Mouse (Mus musculus) midbrain, embryonic 13.5 days (tissue): ENCODE data around the gene Mfrp. TPM values are rescaled to one million over a fixed set of nuclear protein-coding genes. Genes with fewer than 3 reads are reported as not detected.
A peak's percentile ranks its signal among the peaks of the same experiment; 100 is the strongest.

ENCODE experiments used
- ATAC-seq: fragments of 200-750 bp; cut with Nextera tagmentation; 2 replicates; pipeline ENCODE4 v1.8.0; 2017; ENCODE audit warnings: mild to moderate bottlenecking, moderate TSS enrichment, moderate library complexity
- H3K27ac ChIP-seq: fragments of 300-500 bp; sonication (generic); 2 replicates; pipeline ENCODE4 v1.5.1; 2015; ENCODE audit warnings: inconsistent platforms, mild to moderate bottlenecking, moderate library complexity
- H3K27me3 ChIP-seq: fragments of 300-500 bp; sonication (generic); 2 replicates; pipeline ENCODE4 v1.6.1; 2015; ENCODE audit warnings: mild to moderate bottlenecking, inconsistent platforms
- H3K36me3 ChIP-seq: fragments of 300-500 bp; sonication (generic); 2 replicates; pipeline ENCODE4 v1.6.1; 2015; ENCODE audit warnings: mild to moderate bottlenecking, inconsistent platforms
- H3K4me1 ChIP-seq: fragments of 300-500 bp; sonication (generic); replicated peaks from 2 replicates; pipeline ENCODE4 v1.6.1; 2015; ENCODE audit warnings: inconsistent platforms
- H3K4me2 ChIP-seq: fragments of 300-500 bp; sonication (generic); replicated peaks from 2 replicates; pipeline ENCODE4 v1.6.1; 2015; ENCODE audit warnings: moderate library complexity, mild to moderate bottlenecking, inconsistent platforms
- H3K4me3 ChIP-seq: fragments of 300-500 bp; sonication (generic); replicated peaks from 2 replicates; pipeline ENCODE4 v1.5.1; 2015; ENCODE audit warnings: mild to moderate bottlenecking, inconsistent platforms
- H3K9ac ChIP-seq: fragments of 300-500 bp; sonication (generic); replicated peaks from 2 replicates; pipeline ENCODE4 v1.6.1; 2015; ENCODE audit warnings: mild to moderate bottlenecking, inconsistent platforms
- H3K9me3 ChIP-seq: fragments of 300-500 bp; sonication (generic); 2 replicates; pipeline ENCODE4 v1.6.1; 2016; ENCODE audit warnings: mild to moderate bottlenecking, inconsistent platforms
- WGBS: fragments of 180-500 bp; shearing (Covaris S2); methylation state at CpG from one replicate; pipeline ENCODE4 v1.1.7; 2015; 5-methylcytosine and 5-hydroxymethylcytosine counted together
- polyA plus RNA-seq: library from polyadenylated mRNA; unstranded; fragments of >200 nt; fragmentation: Nextera tagmentation; extraction: Ambion mirVana; gene quantifications from 2 replicates; pipeline ENCODE4 v1.2.1, GENCODE M21; 2015

The Mfrp gene
- 0.16 TPM in 1 of 2 replicates, not detected in the other for polyA plus RNA-seq

DNA sequence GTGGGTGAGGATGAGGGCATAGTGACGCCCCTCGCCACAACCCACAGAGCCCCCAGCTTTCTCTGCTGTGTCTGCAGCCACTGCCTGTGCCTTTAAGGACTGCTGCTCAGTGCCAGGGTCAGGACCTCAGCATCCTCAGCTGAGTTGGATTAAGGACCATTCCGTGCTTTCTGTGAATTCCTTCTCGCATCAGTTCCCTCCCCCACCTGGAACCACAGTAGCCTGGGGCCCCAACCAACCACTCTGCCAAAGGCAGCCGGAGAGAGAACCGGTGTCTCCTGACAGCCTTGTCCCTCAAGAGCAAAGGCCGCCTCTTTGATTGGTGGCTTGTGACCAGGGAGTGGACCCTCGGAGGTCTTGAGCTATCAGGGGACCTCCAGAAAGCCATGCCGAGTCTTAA, at the start of gene Mfrp:
Gene Mfrp, plus strand, starts transcription at position 240 of the 400 bp plus-strand sequence.
- Histone ChIP-seq H3K9ac (no peak within 1 kb of the TSS), H3K4me3 (no peak within 1 kb of the TSS), H3K36me3 (peaks cover 5% of the 10 kb centered on the region; the same call in 1 of the 2 replicates), H3K4me1 (peaks cover 14% of the 10 kb centered on the region), H3K9me3 (no peaks in the 10 kb centered on the region), H3K27me3 (no peaks in the 10 kb centered on the region), H3K4me2 (no peak within 1 kb of the TSS), H3K27ac (no peak within 1 kb of the TSS)
- WGBS: 44% methylated on average over 9 of the region's 9 CpGs
- no peak for ATAC-seq

DNA sequence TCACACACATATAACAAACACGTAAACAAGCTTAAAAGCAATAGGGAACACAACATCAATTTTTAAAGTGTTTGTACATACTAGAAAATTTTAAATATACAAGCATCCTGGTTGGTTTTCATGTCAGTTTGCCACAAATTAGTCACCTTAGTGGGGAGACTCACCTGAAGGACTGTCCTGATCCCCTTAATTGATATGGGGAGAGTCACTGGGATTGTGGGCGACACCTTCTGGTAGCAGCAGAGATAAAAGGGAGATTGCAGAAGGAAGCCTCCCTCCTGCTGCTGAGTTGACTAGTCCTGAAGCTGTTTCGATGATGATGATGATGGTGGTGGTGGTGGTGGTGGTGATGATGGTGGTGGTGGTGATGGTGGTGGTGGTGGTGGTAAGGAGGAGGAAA, 48.7 kb upstream of the Mfrp start:
- H3K9ac ChIP-seq: no peak overlapping the region
- H3K36me3 ChIP-seq: no peaks in the 10 kb centered on the region
- WGBS: 68% methylated on average over 3 of the region's 3 CpGs
- no peaks in the 10 kb centered on the region for H3K27me3 ChIP-seq
- no peak overlapping the region for H3K4me3 ChIP-seq
- H3K4me1 ChIP-seq: no peaks in the 10 kb centered on the region
- H3K27ac ChIP-seq: no peak overlapping the region
- ATAC-seq: no peak
- no peaks in the 10 kb centered on the region for H3K9me3 ChIP-seq
- H3K4me2 ChIP-seq: no peak overlapping the region

DNA sequence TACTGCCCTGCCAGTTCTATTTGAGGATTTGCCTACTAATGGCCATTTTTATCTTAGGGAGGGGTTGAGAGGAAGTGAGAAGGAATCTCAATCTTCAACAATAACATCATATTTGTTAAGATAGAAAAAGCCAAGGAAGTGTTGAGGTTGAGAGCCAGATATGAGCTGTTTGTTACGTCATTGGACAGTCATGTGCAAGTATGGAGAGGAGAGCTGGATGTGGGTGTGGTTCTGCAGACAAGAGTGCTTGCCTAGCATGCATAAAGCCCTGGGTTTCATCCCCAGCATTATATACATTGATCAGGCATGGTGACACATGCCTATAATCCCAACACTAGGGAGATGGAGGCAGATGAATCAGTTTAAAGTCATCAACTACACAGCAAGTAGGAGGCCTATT, 47.6 kb upstream of the Mfrp start:
- Histone ChIP-seq H3K27ac (no peak overlapping the region), H3K4me1 (no peaks in the 10 kb centered on the region), H3K4me3 (no peak overlapping the region), H3K36me3 (no peaks in the 10 kb centered on the region), H3K27me3 (no peaks in the 10 kb centered on the region), H3K4me2 (no peak overlapping the region), H3K9me3 (no peaks in the 10 kb centered on the region), H3K9ac (no peak overlapping the region)
- ATAC-seq: no peak
- WGBS: 79% methylated on average over 1 of the region's 1 CpGs

DNA sequence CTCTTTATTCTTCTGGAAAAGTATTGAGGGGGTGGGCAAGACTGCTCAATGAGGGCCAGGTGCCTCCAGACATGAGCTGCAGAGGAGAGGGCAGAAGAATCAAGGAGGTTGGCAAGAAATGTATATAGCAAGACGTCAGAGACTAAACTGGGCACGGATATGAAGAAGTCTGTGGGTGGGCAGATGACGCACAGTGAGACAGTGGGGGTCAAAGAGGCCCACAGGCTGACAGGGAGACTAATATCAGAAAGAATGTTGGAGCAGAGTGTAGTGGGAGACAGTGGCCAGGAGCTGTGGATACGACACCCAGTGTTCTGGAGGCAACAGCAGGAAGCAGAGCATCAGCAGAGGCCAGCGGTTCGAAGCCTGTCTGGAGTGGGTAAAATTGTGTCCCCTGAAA, 42.9 kb upstream of the Mfrp start:
- Histone ChIP-seq H3K4me1 (no peaks in the 10 kb centered on the region), H3K4me2 (no peak overlapping the region), H3K36me3 (no peaks in the 10 kb centered on the region), H3K9ac (no peak overlapping the region), H3K27me3 (no peaks in the 10 kb centered on the region), H3K4me3 (no peak overlapping the region), H3K9me3 (no peaks in the 10 kb centered on the region), H3K27ac (no peak overlapping the region)
- 92% methylated on average over 6 of the region's 6 CpGs for WGBS
- no peak for ATAC-seq

DNA sequence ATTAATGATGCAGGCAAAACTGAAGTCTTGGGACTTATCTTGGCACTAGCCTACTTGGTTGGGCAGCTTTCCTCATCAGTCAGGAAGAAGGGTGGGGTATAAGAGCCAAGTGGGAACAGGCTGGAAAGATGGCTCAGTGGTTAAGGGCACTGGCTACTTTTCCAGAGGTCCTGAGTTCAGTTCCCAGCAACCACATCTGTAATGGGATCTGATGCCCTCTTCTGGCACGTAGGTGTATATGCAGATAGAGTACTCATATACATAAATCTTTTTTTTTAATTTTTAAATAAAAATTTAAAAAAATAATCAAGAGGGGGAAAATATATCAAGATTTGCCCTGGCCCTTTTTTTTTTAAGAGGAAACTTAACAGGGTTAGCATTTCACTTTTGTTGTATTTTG, 36.4 kb upstream of the Mfrp start:
- Histone ChIP-seq H3K4me2 (no peak overlapping the region), H3K4me1 (peaks cover 8% of the 10 kb centered on the region; the same call in 1 of the 2 replicates), H3K27me3 (peaks cover 5% of the 10 kb centered on the region), H3K36me3 (no peaks in the 10 kb centered on the region), H3K4me3 (no peak overlapping the region), H3K27ac (no peak overlapping the region), H3K9ac (no peak overlapping the region), H3K9me3 (no peaks in the 10 kb centered on the region)
- ATAC-seq: no peak
- 39% methylated on average over 1 of the region's 1 CpGs for WGBS

DNA sequence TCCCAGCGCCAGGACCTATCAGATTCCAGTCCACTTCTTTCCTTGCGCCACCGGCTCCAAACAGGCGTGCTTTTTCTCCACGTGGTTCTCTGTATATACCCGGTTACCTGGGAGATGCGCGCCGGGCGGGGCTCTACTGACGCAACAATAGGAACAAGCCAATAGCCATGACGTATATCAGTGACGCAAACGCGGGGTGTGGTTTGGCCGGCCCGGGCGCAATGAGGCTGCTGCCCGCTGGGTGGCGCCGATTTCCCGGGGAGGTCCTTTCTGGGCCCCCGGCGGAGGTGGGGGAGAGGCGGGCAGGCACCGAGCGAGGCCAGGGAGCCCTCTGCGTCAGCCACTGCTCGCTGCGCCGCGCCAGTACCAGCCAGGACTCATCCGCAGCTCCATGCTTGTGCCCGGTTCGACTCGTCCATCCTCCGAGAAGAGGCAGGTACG, 34.7 kb upstream of the Mfrp start, which contains the start of gene Usp2:
Gene Usp2, plus strand, starts transcription at position 237 of the 441 bp plus-strand sequence.
- H3K4me1 ChIP-seq: peaks cover 19% of the 10 kb centered on the region
- H3K4me3 ChIP-seq: peak within 1 kb of the TSS; percentile 45
- H3K36me3 ChIP-seq: no peaks in the 10 kb centered on the region
- no peak within 1 kb of the TSS for H3K27ac ChIP-seq
- under 1% methylated on average over 38 of the region's 38 CpGs for whole genome bisulfite sequencing
- H3K27me3 ChIP-seq: peaks cover 12% of the 10 kb centered on the region
- H3K9ac ChIP-seq: peak within 1 kb of the TSS; percentile 61; the same call in 1 of the 2 replicates
- no peaks in the 10 kb centered on the region for H3K9me3 ChIP-seq
- peak within 1 kb of the TSS; percentile 72 for H3K4me2 ChIP-seq
- ATAC-seq: peak; percentile 97

DNA sequence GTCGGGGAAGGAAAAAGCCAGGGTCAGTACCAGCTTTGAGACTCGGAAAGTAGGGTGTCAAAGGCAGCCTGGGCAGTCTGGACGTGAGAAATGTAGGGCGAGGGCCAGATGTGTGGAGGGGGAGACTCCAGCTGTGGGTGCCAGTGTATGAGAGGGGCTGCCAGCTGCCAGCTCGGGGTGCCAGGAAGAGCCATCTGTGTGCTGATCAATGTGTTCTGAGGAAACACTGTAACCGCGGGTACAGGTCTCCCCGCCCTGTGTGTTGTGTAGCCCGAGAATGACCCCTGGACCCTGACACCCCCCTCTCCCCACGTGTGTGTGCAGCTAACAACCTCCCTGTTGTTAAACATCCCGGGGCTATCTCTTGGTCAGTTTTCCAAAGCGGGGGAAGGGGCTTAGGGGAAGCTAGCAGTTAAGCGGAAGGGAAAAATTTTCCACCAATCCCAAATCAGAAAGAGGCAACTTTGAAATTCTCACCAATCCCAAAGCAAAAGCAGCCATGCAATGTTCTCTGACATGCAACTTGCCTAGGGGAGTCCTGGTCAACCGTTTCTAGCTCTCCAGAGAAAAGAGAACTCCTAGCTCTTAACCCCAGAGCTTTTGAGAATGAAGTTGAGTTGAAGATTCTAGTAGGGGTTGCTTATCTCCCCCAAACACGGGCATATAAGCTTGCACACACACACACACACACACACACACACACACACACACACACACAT, 34.1 kb upstream of the Mfrp start:
- H3K4me1 ChIP-seq: peaks cover 25% of the 10 kb centered on the region
- 9% methylated on average over 15 of the region's 15 CpGs for WGBS
- H3K9ac ChIP-seq: peak overlapping the region; percentile 61; the same call in 1 of the 2 replicates
- H3K27ac ChIP-seq: no peak overlapping the region
- H3K9me3 ChIP-seq: no peaks in the 10 kb centered on the region
- no peaks in the 10 kb centered on the region for H3K36me3 ChIP-seq
- H3K4me3 ChIP-seq: peak overlapping the region; percentile 45
- ATAC-seq: no peak; the same call in none of the 2 replicates
- H3K27me3 ChIP-seq: peaks cover 12% of the 10 kb centered on the region
- H3K4me2 ChIP-seq: peak overlapping the region; percentile 72

DNA sequence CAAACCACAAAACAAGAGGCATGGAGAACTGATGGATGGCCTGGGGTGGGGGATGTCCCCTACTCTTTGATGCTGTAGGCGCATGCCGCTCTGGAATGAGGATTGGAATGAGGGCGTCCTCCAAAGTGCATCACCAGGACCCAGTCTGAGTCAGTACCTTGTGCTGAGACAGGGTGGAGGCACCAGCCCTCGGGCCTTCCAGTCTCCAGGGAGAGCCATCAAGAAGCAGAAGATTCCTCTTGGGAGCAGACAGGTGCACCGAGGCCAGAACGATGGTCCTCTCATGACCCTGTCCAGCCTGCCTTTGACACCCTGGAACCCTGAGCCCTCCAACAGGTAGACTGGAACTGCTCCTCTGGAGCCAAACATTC, 33.6 kb upstream of the Mfrp start:
- Histone ChIP-seq H3K4me2 (no peak overlapping the region), H3K27me3 (peaks cover 12% of the 10 kb centered on the region), H3K36me3 (no peaks in the 10 kb centered on the region), H3K4me1 (peaks cover 31% of the 10 kb centered on the region), H3K27ac (no peak overlapping the region), H3K9me3 (no peaks in the 10 kb centered on the region), H3K4me3 (no peak overlapping the region), H3K9ac (no peak overlapping the region)
- ATAC-seq: no peak
- WGBS: 91% methylated on average over 6 of the region's 6 CpGs

DNA sequence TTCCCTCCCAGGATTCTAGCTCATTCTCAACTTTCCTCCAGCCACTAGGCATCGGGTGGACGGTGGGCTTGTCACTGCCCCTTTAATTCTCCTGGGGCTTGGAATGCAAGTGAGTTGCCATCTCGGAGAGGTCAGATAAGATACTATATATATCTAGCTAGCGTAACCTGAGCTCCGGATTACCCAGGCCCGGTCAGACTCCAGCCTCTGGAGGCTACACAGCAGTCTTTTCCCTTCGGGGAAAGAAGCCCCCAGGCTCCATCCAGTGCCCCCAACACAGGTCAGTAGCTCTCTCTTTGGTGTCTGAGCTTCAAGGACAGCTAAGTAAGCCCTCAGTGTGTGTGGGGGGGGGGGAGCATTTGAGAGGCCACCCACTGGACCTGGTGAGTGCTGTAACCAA, 32.3 kb upstream of the Mfrp start:
- H3K4me3 ChIP-seq: no peak overlapping the region
- no peak overlapping the region for H3K4me2 ChIP-seq
- H3K36me3 ChIP-seq: no peaks in the 10 kb centered on the region
- H3K9ac ChIP-seq: no peak overlapping the region
- peaks cover 12% of the 10 kb centered on the region for H3K27me3 ChIP-seq
- no peak for ATAC-seq
- H3K4me1 ChIP-seq: peaks cover 38% of the 10 kb centered on the region
- 22% methylated on average over 7 of the region's 7 CpGs for WGBS
- H3K9me3 ChIP-seq: no peaks in the 10 kb centered on the region
- H3K27ac ChIP-seq: no peak overlapping the region

DNA sequence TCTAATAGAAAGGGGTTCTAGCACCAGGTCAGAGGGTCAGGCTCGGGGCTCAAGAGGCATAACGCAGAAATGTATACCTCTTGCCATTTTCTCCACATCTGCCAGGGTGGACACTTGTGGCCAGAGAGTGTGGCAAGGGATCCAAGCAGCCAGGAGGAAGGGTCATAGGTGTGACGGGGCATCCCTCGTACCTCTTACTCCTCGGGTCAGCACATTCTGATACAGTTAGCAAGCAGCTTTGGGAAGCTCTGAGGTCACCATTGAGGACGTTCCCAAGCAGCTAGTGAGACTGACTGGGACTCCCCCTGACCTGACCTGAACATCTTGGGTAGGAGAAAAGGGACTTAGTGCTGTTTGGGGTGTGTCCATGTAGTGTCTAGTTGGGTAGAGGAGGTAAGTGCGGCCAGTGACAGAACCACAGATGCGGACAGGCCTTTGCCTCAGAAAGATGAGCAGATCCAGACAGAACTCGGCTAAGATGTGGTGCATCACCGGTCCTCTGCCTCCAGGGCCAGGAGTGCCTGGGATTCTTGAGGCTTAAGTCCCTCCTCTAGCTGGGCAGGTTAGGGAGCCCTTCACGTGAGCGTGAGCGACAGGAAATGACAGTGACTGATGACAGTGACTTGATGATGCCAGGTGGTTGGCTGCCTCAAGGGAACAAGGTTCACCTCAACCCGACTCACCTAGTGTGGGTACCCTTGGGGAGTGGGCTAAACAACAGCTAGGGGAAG, 31.3 kb upstream of the Mfrp start:
- Histone ChIP-seq H3K9me3 (no peaks in the 10 kb centered on the region), H3K27ac (no peak overlapping the region), H3K4me3 (no peak overlapping the region), H3K4me2 (no peak overlapping the region), H3K27me3 (peaks cover 12% of the 10 kb centered on the region), H3K9ac (no peak overlapping the region), H3K4me1 (peaks cover 38% of the 10 kb centered on the region), H3K36me3 (no peaks in the 10 kb centered on the region)
- 82% methylated on average over 14 of the region's 14 CpGs for WGBS
- no peak for ATAC-seq

DNA sequence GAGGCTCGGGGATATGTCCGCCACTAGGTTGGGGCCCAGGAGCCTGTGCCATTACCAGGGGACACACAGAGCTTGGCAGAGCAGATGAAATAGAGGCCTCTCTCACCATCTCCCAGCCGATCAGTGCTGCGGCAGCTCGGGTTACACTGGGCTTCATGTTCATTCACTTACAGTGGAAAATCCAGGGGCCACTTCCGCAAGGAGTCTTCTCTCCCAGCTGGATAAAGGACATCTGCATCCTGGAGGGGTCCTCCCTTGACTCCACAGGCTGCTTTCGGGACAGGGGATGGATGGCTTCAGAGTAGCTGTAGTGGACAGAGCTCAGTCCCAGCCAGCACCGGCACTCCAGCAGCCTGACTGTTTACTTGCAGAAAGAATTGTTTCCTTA, 30.7 kb upstream of the Mfrp start:
- no peaks in the 10 kb centered on the region for H3K36me3 ChIP-seq
- no peak for ATAC-seq
- H3K9me3 ChIP-seq: no peaks in the 10 kb centered on the region
- H3K27ac ChIP-seq: no peak overlapping the region
- 51% methylated on average over 8 of the region's 8 CpGs for WGBS
- H3K4me2 ChIP-seq: no peak overlapping the region
- H3K4me3 ChIP-seq: no peak overlapping the region
- H3K4me1 ChIP-seq: peaks cover 38% of the 10 kb centered on the region
- H3K27me3 ChIP-seq: peaks cover 12% of the 10 kb centered on the region
- no peak overlapping the region for H3K9ac ChIP-seq

DNA sequence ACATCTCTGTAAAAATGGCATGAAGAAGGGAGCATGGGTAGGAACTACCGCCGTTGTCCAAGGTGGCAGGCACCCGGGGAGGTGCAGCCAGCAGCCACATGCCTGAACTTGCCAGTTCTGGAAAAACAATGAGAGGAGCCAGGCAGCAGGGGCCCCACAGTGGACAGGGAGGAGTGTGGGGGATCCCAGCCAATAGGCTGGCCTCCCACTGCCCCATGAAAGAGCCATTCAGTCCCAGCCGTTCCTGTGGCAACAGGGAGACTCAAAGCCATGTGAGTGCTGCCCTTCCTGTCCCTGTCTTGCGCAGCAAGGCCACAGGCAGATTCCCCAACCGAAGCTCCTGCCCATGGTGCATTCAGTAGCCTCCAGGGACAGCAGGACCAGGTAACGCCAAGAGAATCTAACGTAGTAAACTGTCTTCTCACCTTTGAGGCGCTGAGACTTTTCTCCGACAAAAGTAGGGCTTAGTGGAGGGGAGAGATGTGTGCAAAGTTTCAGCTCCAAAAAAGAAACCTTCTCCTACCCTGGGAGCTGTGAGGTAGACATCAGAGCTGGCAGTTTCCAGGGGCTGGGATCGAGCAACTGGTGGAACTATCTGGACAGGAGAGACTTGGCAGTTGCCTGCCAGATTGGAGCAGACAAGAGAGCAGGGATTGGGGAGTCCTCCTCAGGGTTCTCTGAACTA, 29.5 kb upstream of the Mfrp start:
- H3K27ac ChIP-seq: peak overlapping the region; percentile 68
- 0 out of 2 replicates have a peak overlapping the region, but pooled peaks have one; percentile 11 for H3K4me3 ChIP-seq
- peaks cover 43% of the 10 kb centered on the region for H3K4me1 ChIP-seq
- peak overlapping the region; percentile 28; the same call in 1 of the 2 replicates for H3K9ac ChIP-seq
- peak overlapping the region; percentile 32 for H3K4me2 ChIP-seq
- H3K36me3 ChIP-seq: no peaks in the 10 kb centered on the region
- 16% methylated on average over 11 of the region's 11 CpGs for WGBS
- H3K27me3 ChIP-seq: peaks cover 16% of the 10 kb centered on the region
- ATAC-seq: peak; percentile 61
- H3K9me3 ChIP-seq: no peaks in the 10 kb centered on the region
